8 mouse cellular contexts compared by ENCODE assay signal in the genomic region with DNA sequence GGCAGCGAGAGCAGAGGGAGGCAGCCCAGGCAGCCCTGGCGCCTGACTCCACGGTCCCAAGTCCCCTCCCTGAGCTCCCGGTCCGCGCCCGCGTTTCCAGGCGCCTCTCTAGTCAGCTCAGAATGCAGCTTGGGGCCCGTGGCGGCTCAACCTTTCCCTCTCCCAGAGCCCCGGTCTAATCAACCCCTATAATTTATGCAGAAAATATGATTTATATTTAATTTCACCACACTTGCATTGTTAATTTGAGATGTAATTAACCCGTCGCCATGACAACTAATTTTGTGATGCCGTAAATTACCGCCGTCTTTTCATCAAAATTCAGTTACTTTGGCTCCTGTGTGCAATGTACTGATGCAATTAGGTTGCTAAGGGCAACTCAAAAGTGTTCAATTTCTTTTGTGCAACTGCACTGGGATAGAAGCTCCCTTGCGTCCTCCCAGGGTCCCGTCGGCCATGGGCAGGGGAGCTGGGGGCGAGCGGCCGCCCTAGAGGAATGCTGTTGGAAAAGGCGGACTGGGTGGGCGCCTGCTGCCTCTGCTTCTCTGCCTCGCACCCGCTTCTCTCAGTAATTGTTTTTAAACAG. TPM values are rescaled to one million over a fixed set of nuclear protein-coding genes. Genes with fewer than 3 reads are reported as not detected.
DNase-seq lines count a peak whose midpoint lies in the region; ATAC-seq lines count a peak whose summit lies in the region.

No protein-coding gene starts in this region.

- peak overlapping the region; percentile 22 for H3K4me3 ChIP-seq in heart, embryonic 16.5 days (ENCODE audit: low read length)
- H3K4me3 ChIP-seq in forebrain, embryonic 15.5 days, result peak overlapping the region; percentile 24
- peak overlapping the region; percentile 52 for H3K4me3 ChIP-seq in midbrain, embryonic 10.5 days

- intact Hi-C loops in heart, postnatal 25 days (cut with DNase I), result no loop called here
- intact Hi-C loops in gastrocnemius, postnatal 14 days (cut with DNase I; ENCODE audit: low total_unique reads), result no loop called here

- 14% methylated on average over 27 of the region's 27 CpGs for WGBS in heart, embryonic 16.5 days
- under 1% methylated on average over 27 of the region's 27 CpGs for WGBS in forebrain, embryonic 15.5 days
- WGBS in midbrain, embryonic 10.5 days, result 1% methylated on average over 27 of the region's 27 CpGs

- no peaks in the 10 kb centered on the region for H3K36me3 ChIP-seq in heart, embryonic 16.5 days (ENCODE audit: control insufficient read depth, insufficient read depth)
- no peaks in the 10 kb centered on the region for H3K36me3 ChIP-seq in forebrain, embryonic 15.5 days
- H3K36me3 ChIP-seq in midbrain, embryonic 10.5 days, result no peaks in the 10 kb centered on the region

- ATAC-seq in heart, embryonic 16.5 days (replicated peaks; ENCODE audit: extremely low read depth, insufficient read depth, low FRiP score), result no peak
- peak; percentile 82 for ATAC-seq in forebrain, embryonic 15.5 days (replicated peaks)

- H3K27me3 ChIP-seq in heart, embryonic 16.5 days (ENCODE audit: control insufficient read depth, insufficient read depth, low read length), result peaks cover 6% of the 10 kb centered on the region
- H3K27me3 ChIP-seq in forebrain, embryonic 15.5 days, result peaks cover 26% of the 10 kb centered on the region; the same call in 1 of the 2 replicates
- H3K27me3 ChIP-seq in midbrain, embryonic 10.5 days (ENCODE audit: low read depth, poor library complexity, severe bottlenecking), result peaks cover 96% of the 10 kb centered on the region

- H3K9me3 ChIP-seq in heart, embryonic 16.5 days (replicated peaks; ENCODE audit: control insufficient read depth, low read length), result no peaks in the 10 kb centered on the region
- H3K9me3 ChIP-seq in forebrain, embryonic 15.5 days, result no peaks in the 10 kb centered on the region
- H3K9me3 ChIP-seq in midbrain, embryonic 10.5 days (replicated peaks), result no peaks in the 10 kb centered on the region

- H3K4me1 ChIP-seq in heart, embryonic 16.5 days (ENCODE audit: control insufficient read depth, insufficient read depth, low read length), result peaks cover 55% of the 10 kb centered on the region
- H3K4me1 ChIP-seq in forebrain, embryonic 15.5 days, result peaks cover 59% of the 10 kb centered on the region
- H3K4me1 ChIP-seq in midbrain, embryonic 10.5 days, result peaks cover 62% of the 10 kb centered on the region

- H3K9ac ChIP-seq in heart, embryonic 16.5 days (ENCODE audit: low read length), result peak overlapping the region; percentile 65
- H3K9ac ChIP-seq in forebrain, embryonic 15.5 days (replicated peaks), result peak overlapping the region; percentile 29

- peak overlapping the region; percentile 52 for H3K4me2 ChIP-seq in heart, embryonic 16.5 days (ENCODE audit: low read depth, low read length)
- peak overlapping the region; percentile 57 for H3K4me2 ChIP-seq in forebrain, embryonic 15.5 days (replicated peaks)

- DNase-seq in heart, postnatal 25 days (ENCODE audit: low spot score), result no peak
- DNase-seq in Muller cell, postnatal 12 days (ENCODE audit: inconsistent ontology term), result peak; percentile 62
- DNase-seq in midbrain, embryonic 10.5 days (ENCODE audit: low spot score), result peak; percentile 77
- DNase-seq in ovary, postnatal 10 days (ENCODE audit: low spot score), result no peak
- no peak for DNase-seq in gastrocnemius, postnatal 14 days
- DNase-seq in urinary bladder, adult 18-20 months (ENCODE audit: low spot score in 2 of 2), result no peak

- H3K27ac ChIP-seq in heart, embryonic 16.5 days (ENCODE audit: low read length), result no peak overlapping the region; the same call in 1 of the 2 replicates
- H3K27ac ChIP-seq in forebrain, embryonic 15.5 days (replicated peaks), result peak overlapping the region; percentile 78
- peak overlapping the region; percentile 87 for H3K27ac ChIP-seq in midbrain, embryonic 10.5 days (replicated peaks)

RNA-seq across cellular contexts. Expression of gene Casz1, which starts 55.8 kb away (rescaled TPM):
- polyA plus RNA-seq in heart, embryonic 16.5 days (2015; fragmentation: Nextera tagmentation; extraction: Ambion mirVana), result 22.4 and 25.7 TPM in 2 replicates
- total RNA-seq in heart, postnatal 25 days (2021), result 10 to 100 TPM; 42.1 to 44.7 TPM
- 0.68 and 1.1 TPM in 2 replicates for polyA plus RNA-seq in forebrain, embryonic 15.5 days (2015; fragmentation: Nextera tagmentation; extraction: Ambion mirVana)
- polyA plus RNA-seq in midbrain, embryonic 10.5 days (2016; fragmentation: Nextera tagmentation; extraction: Ambion mirVana), result 2.9 and 6.3 TPM in 2 replicates
- 10 to 100 TPM; 31.2 to 32.9 TPM for total RNA-seq in gastrocnemius, postnatal 14 days (2021)

Comparison
In these comparisons a context has a peak if more than half of its experiments do, and no peak if none do; other contexts are left out.
1. DNase-seq: peak in Muller cell, postnatal 12 days (single experiment) and midbrain, embryonic 10.5 days (single experiment); none in heart, postnatal 25 days (single experiment), ovary, postnatal 10 days (single experiment), gastrocnemius, postnatal 14 days (single experiment) and urinary bladder, adult 18-20 months (0 of 2).
2. Peak in every context shown above with its lines, with median percentiles within 50 percentile points of each other: H3K4me3 ChIP-seq.